Mouse (Mus musculus) forebrain, embryonic 10.5 days (tissue): ENCODE results near the gene Zfp706. TPM values are rescaled to one million over a fixed set of nuclear protein-coding genes. Genes with fewer than 3 reads are reported as not detected.

Experiments used
- DNase-seq: peaks from one replicate; pipeline ENCODE4 v3.0.0-alpha.2; 2017; ENCODE audit warnings: low spot score; ENCODE audit errors: extremely low spot score
- H3K27ac ChIP-seq: fragments of 300-500 bp; sonication (generic); 2 replicates; pipeline ENCODE4 v1.5.1; 2016; ENCODE audit warnings: mild to moderate bottlenecking
- H3K27me3 ChIP-seq: fragments of 300-500 bp; sonication (generic); 2 replicates; pipeline ENCODE4 v1.6.1; 2016; ENCODE audit warnings: mild to moderate bottlenecking; ENCODE audit not compliant: poor library complexity, severe bottlenecking
- H3K36me3 ChIP-seq: fragments of 300-500 bp; sonication (generic); replicated peaks from 2 replicates; pipeline ENCODE4 v1.6.1; 2016; ENCODE audit warnings: mild to moderate bottlenecking, moderate library complexity
- H3K4me1 ChIP-seq: fragments of 300-500 bp; sonication (generic); 2 replicates; pipeline ENCODE4 v1.6.1; 2016
- H3K4me3 ChIP-seq: fragments of 300-500 bp; sonication (generic); 2 replicates; pipeline ENCODE4 v1.5.1; 2016; ENCODE audit warnings: mild to moderate bottlenecking, moderate library complexity
- H3K9me3 ChIP-seq: fragments of 300-500 bp; sonication (generic); 2 replicates; pipeline ENCODE4 v1.6.1; 2016; ENCODE audit warnings: mild to moderate bottlenecking, moderate library complexity
- WGBS: fragments of 180-500 bp; shearing (Covaris S2); methylation state at CpG from one replicate; pipeline ENCODE4 v1.1.7; 2016; 5-methylcytosine and 5-hydroxymethylcytosine counted together
- polyA plus RNA-seq: library from polyadenylated mRNA; unstranded; fragments of >200 nt; fragmentation: Nextera tagmentation; extraction: Ambion mirVana; gene quantifications from 2 replicates; pipeline ENCODE4 v1.2.1, GENCODE M21; 2016

Gene Zfp706
- polyA plus RNA-seq = 490 and 521 TPM in 2 replicates

GRCm38 (mm10) chr15:37007233-37007958, at the start of gene Zfp706:
TSS of gene Zfp706 (minus strand) at chr15:37007773.
- DNase-seq = peak; percentile 94
- no peaks in the 10 kb centered on the region for H3K27me3 ChIP-seq
- WGBS = under 1% methylated on average over 79 of the region's 79 CpGs

GRCm38 (mm10) chr15:37054582-37054981, 47.0 kb upstream of the Zfp706 start:
- WGBS = 96% methylated on average over 5 of the region's 5 CpGs
- no peaks in the 10 kb centered on the region for H3K27me3 ChIP-seq
- H3K27ac ChIP-seq = no peak overlapping the region
- no peak for DNase-seq
- H3K4me1 ChIP-seq = peaks cover 15% of the 10 kb centered on the region
- no peak overlapping the region for H3K4me3 ChIP-seq
- H3K9me3 ChIP-seq = peaks cover 5% of the 10 kb centered on the region; the same call in 1 of the 2 replicates
- no peaks in the 10 kb centered on the region for H3K36me3 ChIP-seq

More at GRCm38 (mm10) chr15:37007233-37007958, at the start of gene Zfp706:
- Histone ChIP-seq H3K36me3 (peaks cover 35% of the 10 kb centered on the region), H3K4me1 (peaks cover 31% of the 10 kb centered on the region), H3K9me3 (no peaks in the 10 kb centered on the region), H3K27ac (peak within 1 kb of the TSS; percentile 100), H3K4me3 (peak within 1 kb of the TSS; percentile 89)

DNA sequence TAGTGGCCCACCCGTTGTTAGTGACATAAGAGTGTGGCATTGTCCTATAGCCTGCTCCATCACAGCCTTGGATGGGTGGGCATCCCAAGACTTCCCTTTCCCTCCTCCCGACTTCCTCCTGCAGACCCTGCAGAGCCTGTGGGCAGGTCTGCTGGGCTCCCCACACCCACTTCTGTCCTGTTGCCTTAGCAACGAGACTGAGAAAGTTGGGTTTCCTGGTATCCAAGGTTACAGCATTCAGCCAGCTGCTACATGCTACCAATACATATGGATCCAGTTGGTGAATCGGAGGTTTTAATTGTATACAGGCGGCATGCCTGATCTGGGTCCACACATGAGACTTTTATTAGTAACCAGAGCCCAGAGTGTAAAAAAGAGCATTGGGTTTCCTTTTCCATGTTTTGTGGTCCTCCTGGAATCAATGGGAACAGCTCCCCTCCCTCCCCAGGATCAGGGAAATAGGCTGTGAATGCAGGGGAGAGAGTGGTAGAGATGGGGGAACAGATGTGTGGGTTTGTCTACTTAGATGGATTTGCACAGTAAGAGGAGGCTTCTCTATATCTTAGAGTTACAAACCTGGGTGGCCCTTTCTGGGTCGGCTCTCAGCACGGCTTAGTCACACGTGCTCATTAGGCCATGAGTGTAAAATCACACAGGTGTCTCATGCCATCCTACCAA, 45.7 kb upstream of the Zfp706 start:
- H3K4me1 ChIP-seq = peaks cover 15% of the 10 kb centered on the region
- 61% methylated on average over 8 of the region's 8 CpGs for WGBS
- DNase-seq = peak; percentile 49
- no peaks in the 10 kb centered on the region for H3K36me3 ChIP-seq
- no peak overlapping the region for H3K4me3 ChIP-seq
- peak overlapping the region; percentile 54 for H3K27ac ChIP-seq
- H3K9me3 ChIP-seq = peaks cover 5% of the 10 kb centered on the region; the same call in 1 of the 2 replicates
- H3K27me3 ChIP-seq = no peaks in the 10 kb centered on the region

- no peaks in the 10 kb centered on the region for H3K27me3 ChIP-seq
- no peak overlapping the region for H3K27ac ChIP-seq
- H3K36me3 ChIP-seq = no peaks in the 10 kb centered on the region
- peaks cover 9% of the 10 kb centered on the region for H3K4me1 ChIP-seq
- no peak overlapping the region for H3K4me3 ChIP-seq
- DNase-seq = no peak
- WGBS = 98% methylated on average over 4 of the region's 4 CpGs
- H3K9me3 ChIP-seq = no peaks in the 10 kb centered on the region
Observed at GRCm38 (mm10) chr15:37047403-37047802, 39.8 kb upstream of the Zfp706 start.

GRCm38 (mm10) chr15:37046586-37046985, 39.0 kb upstream of the Zfp706 start:
- Histone ChIP-seq H3K27ac (no peak overlapping the region), H3K36me3 (no peaks in the 10 kb centered on the region), H3K4me1 (peaks cover 11% of the 10 kb centered on the region; the same call in 1 of the 2 replicates), H3K4me3 (no peak overlapping the region), H3K9me3 (no peaks in the 10 kb centered on the region), H3K27me3 (no peaks in the 10 kb centered on the region)
- no peak for DNase-seq
- 93% methylated on average over 10 of the region's 10 CpGs for WGBS

DNA sequence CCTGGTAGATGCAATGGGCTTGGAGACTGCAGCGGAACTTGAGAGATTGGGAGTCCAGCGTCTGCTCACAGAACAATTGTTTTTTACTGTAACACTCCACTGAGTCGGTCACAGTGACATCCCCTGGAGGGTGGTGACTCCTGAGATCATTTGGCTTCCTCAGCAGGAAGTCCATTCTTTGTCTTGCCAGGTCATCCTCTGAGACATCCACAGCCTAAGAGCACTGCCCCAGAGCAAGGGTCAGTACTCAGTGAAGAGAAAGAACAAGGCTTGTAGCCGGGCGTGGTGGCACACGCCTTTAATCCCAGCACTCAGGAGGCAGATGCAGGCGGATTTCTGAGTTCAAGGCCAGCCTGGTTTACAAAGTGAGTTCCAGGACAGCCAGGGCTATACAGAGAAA, 38.6 kb upstream of the Zfp706 start:
- Histone ChIP-seq H3K4me1 (peaks cover 11% of the 10 kb centered on the region; the same call in 1 of the 2 replicates), H3K9me3 (no peaks in the 10 kb centered on the region), H3K36me3 (no peaks in the 10 kb centered on the region), H3K4me3 (no peak overlapping the region), H3K27ac (no peak overlapping the region), H3K27me3 (no peaks in the 10 kb centered on the region)
- 89% methylated on average over 7 of the region's 7 CpGs for WGBS
- DNase-seq = no peak

DNA sequence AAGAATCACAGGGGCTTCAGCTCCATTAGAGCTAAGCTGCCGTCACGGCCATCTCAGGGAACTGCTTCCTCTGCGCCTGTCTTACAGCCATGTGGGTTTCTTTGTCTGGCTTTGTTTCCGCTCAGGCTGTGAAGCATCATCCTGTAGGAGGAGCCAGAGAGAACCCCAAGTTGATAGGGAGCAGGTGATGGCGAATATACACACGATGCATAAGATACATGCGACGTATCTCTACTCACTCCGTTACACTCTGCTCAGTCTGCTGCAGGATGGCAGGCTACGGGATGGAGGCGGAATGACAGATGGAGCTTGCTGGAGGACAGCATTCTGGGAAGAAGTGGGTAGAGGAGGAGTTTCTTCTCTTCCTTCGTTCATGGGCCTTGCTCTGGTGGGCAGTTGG, 37.9 kb upstream of the Zfp706 start:
- peaks cover 11% of the 10 kb centered on the region; the same call in 1 of the 2 replicates for H3K4me1 ChIP-seq
- no peaks in the 10 kb centered on the region for H3K27me3 ChIP-seq
- no peak for DNase-seq
- 91% methylated on average over 12 of the region's 12 CpGs for WGBS
- H3K36me3 ChIP-seq = no peaks in the 10 kb centered on the region
- H3K4me3 ChIP-seq = no peak overlapping the region
- H3K27ac ChIP-seq = 0 out of 2 replicates have a peak overlapping the region, but pooled peaks have one; percentile 16
- no peaks in the 10 kb centered on the region for H3K9me3 ChIP-seq

GRCm38 (mm10) chr15:37042559-37042958, 35.0 kb upstream of the Zfp706 start:
- Histone ChIP-seq H3K36me3 (no peaks in the 10 kb centered on the region), H3K4me3 (no peak overlapping the region), H3K9me3 (no peaks in the 10 kb centered on the region), H3K27me3 (no peaks in the 10 kb centered on the region), H3K27ac (no peak overlapping the region; the same call in 1 of the 2 replicates), H3K4me1 (peaks cover 11% of the 10 kb centered on the region; the same call in 1 of the 2 replicates)
- DNase-seq = no peak
- 59% methylated on average over 5 of the region's 5 CpGs for WGBS

- Histone ChIP-seq H3K36me3 (no peaks in the 10 kb centered on the region), H3K27ac (no peak overlapping the region), H3K27me3 (no peaks in the 10 kb centered on the region), H3K4me1 (peaks cover 11% of the 10 kb centered on the region; the same call in 1 of the 2 replicates), H3K4me3 (no peak overlapping the region), H3K9me3 (no peaks in the 10 kb centered on the region)
- WGBS = 91% methylated on average over 5 of the region's 5 CpGs
- no peak for DNase-seq
Observed at GRCm38 (mm10) chr15:37041214-37041613, 33.6 kb upstream of the Zfp706 start.

DNA sequence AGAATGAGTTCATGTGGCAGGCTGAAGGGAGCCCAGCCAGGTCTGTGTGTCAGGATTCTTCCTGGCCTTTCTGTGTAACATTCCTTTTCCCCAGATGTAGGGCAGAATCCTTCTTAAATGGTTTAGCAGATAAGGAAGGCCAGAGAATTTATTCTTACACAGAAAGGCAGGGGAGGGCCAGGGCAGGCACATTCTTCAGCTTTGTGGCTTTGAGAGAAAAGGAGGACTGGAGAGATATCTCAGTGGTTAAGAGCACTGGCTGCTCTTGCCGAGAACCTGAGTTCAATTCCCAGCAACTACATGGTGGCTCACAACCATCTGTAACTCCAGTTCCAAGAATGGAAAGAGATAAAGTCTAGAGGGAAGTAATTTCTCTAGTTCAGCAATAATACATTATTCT, 31.1 kb upstream of the Zfp706 start:
- H3K27ac ChIP-seq = no peak overlapping the region
- H3K27me3 ChIP-seq = no peaks in the 10 kb centered on the region
- 84% methylated on average over 1 of the region's 1 CpGs for WGBS
- peaks cover 8% of the 10 kb centered on the region; the same call in 1 of the 2 replicates for H3K4me1 ChIP-seq
- no peaks in the 10 kb centered on the region for H3K9me3 ChIP-seq
- no peak overlapping the region for H3K4me3 ChIP-seq
- H3K36me3 ChIP-seq = no peaks in the 10 kb centered on the region
- no peak for DNase-seq

GRCm38 (mm10) chr15:37037704-37038103, 30.1 kb upstream of the Zfp706 start:
- no peaks in the 10 kb centered on the region for H3K9me3 ChIP-seq
- no peaks in the 10 kb centered on the region for H3K27me3 ChIP-seq
- DNase-seq = no peak
- no peak overlapping the region for H3K4me3 ChIP-seq
- H3K27ac ChIP-seq = no peak overlapping the region
- no peaks in the 10 kb centered on the region for H3K36me3 ChIP-seq
- 83% methylated on average over 3 of the region's 3 CpGs for WGBS
- H3K4me1 ChIP-seq = peaks cover 5% of the 10 kb centered on the region; the same call in 1 of the 2 replicates

DNA sequence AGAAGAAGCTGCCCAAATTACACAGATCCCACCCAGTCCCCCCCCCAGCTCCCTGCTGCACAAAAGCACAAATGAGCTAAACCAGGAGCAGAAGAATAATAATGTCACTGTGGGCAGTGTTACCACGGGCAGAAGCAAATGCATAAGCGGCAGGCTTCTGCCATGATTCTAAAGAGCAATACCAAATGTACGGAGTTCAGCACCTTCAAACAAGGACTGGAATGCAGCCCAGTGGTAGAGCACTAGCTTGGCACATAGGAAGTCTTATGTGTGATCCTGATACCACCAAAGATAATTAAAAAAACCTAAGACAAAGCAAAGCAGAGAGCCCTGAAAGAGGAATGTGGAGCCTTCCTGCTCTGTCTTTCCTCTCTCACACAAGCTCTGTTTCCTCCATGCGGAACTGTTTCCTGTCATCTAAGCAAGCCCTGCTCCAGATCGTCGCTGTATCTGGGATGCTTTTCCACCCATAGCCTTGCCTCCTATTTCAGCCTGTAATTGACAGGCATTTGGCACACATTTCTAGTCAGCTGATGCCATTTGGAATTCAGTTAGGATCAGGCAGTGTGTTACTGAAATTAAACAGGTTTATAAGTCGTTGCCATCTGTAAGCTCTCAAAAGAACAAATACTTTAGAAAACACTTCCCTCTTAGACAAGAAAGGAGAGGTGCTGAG, 29.0 kb upstream of the Zfp706 start:
- Histone ChIP-seq H3K4me1 (peaks cover 3% of the 10 kb centered on the region), H3K9me3 (no peaks in the 10 kb centered on the region), H3K4me3 (no peak overlapping the region), H3K27me3 (no peaks in the 10 kb centered on the region), H3K27ac (no peak overlapping the region), H3K36me3 (no peaks in the 10 kb centered on the region)
- 79% methylated on average over 7 of the region's 7 CpGs for WGBS
- DNase-seq = no peak
